Mouse (Mus musculus) E14TG2a.4 (cell line): ENCODE measurements around the gene Psmc1.

ENCODE experiments used
- H3K27me3 ChIP-seq: 2 replicates; pipeline ENCODE4 v1.6.1; 2014; ENCODE audit warnings: low read length, control low read depth; ENCODE audit not compliant: insufficient read depth
- H3K36me3 ChIP-seq: 2 replicates; pipeline ENCODE4 v1.6.1; 2014; ENCODE audit warnings: low read length, control low read depth; ENCODE audit not compliant: insufficient read depth
- H3K4me1 ChIP-seq: replicated peaks from 2 replicates; pipeline ENCODE4 v1.6.1; 2014; ENCODE audit warnings: low read depth, low read length, control low read depth
- H3K4me3 ChIP-seq: replicated peaks from 2 replicates; pipeline ENCODE4 v1.5.1; 2014; ENCODE audit warnings: mild to moderate bottlenecking, low read length
- H3K9me3 ChIP-seq: 2 replicates; pipeline ENCODE4 v1.6.1; 2014; ENCODE audit warnings: low read length, control low read depth
- CTCF ChIP-seq: conservative IDR thresholded peaks from 2 replicates; pipeline ENCODE4 v1.5.1; 2014; ENCODE audit warnings: low read length
- NANOG ChIP-seq: IDR thresholded peaks from 2 replicates; pipeline ENCODE4 v1.6.1; 2014; ENCODE audit warnings: borderline replicate concordance, low read length, mixed read lengths
- POU5F1 ChIP-seq: IDR thresholded peaks from 2 replicates; pipeline ENCODE4 v1.6.1; 2014; ENCODE audit warnings: low read length, borderline replicate concordance

Psmc1 gene

GRCm38 (mm10) chr12:100109986-100110696 lies at the start of gene Psmc1:
Psmc1 (plus strand) TSS chr12:100110154.
- Histone ChIP-seq H3K4me3 (peak within 1 kb of the TSS; percentile 98), H3K36me3 (peaks cover 37% of the 10 kb centered on the region), H3K9me3 (no peaks in the 10 kb centered on the region), H3K4me1 (peaks cover 41% of the 10 kb centered on the region), H3K27me3 (no peaks in the 10 kb centered on the region)
- TF ChIP-seq CTCF (no peak), NANOG (no peak), POU5F1 (no peak)

GRCm38 (mm10) chr12:100061071-100061470 lies 48.9 kb upstream of the Psmc1 start:
- H3K36me3 ChIP-seq: no peaks in the 10 kb centered on the region
- H3K4me3 ChIP-seq: no peak overlapping the region
- no peak for TF ChIP-seq NANOG
- TF ChIP-seq CTCF: no peak
- no peak for TF ChIP-seq POU5F1
- H3K27me3 ChIP-seq: no peaks in the 10 kb centered on the region; the same call in 1 of the 2 replicates
- no peaks in the 10 kb centered on the region for H3K9me3 ChIP-seq
- no peaks in the 10 kb centered on the region for H3K4me1 ChIP-seq

- H3K27me3 ChIP-seq: no peaks in the 10 kb centered on the region; the same call in 1 of the 2 replicates
- no peaks in the 10 kb centered on the region for H3K36me3 ChIP-seq
- no peaks in the 10 kb centered on the region for H3K4me1 ChIP-seq
- no peaks in the 10 kb centered on the region for H3K9me3 ChIP-seq
- H3K4me3 ChIP-seq: no peak overlapping the region
- no peak for TF ChIP-seq NANOG
These were observed 48.1 kb upstream of the Psmc1 start for GRCm38 (mm10) chr12:100061826-100062225.

GRCm38 (mm10) chr12:100062584-100062983 lies 47.4 kb upstream of the Psmc1 start:
- Histone ChIP-seq H3K27me3 (no peaks in the 10 kb centered on the region; the same call in 1 of the 2 replicates), H3K9me3 (no peaks in the 10 kb centered on the region), H3K4me3 (no peak overlapping the region), H3K36me3 (no peaks in the 10 kb centered on the region), H3K4me1 (no peaks in the 10 kb centered on the region)
- TF ChIP-seq POU5F1 (no peak), NANOG (no peak), CTCF (no peak)

- Histone ChIP-seq H3K27me3 (no peaks in the 10 kb centered on the region; the same call in 1 of the 2 replicates), H3K4me1 (no peaks in the 10 kb centered on the region), H3K9me3 (no peaks in the 10 kb centered on the region), H3K4me3 (no peak overlapping the region), H3K36me3 (no peaks in the 10 kb centered on the region)
- TF ChIP-seq POU5F1: no peak
- TF ChIP-seq NANOG: no peak
- no peak for TF ChIP-seq CTCF
These were observed 44.8 kb upstream of the Psmc1 start for GRCm38 (mm10) chr12:100065109-100065508.

GRCm38 (mm10) chr12:100067477-100067876 lies 42.5 kb upstream of the Psmc1 start:
- TF ChIP-seq POU5F1: no peak
- no peak for TF ChIP-seq CTCF
- TF ChIP-seq NANOG: no peak
- no peaks in the 10 kb centered on the region; the same call in 1 of the 2 replicates for H3K27me3 ChIP-seq
- H3K9me3 ChIP-seq: no peaks in the 10 kb centered on the region
- no peaks in the 10 kb centered on the region for H3K36me3 ChIP-seq
- H3K4me3 ChIP-seq: no peak overlapping the region
- H3K4me1 ChIP-seq: no peaks in the 10 kb centered on the region

GRCm38 (mm10) chr12:100073201-100073672 lies 36.7 kb upstream of the Psmc1 start:
- Histone ChIP-seq H3K27me3 (no peaks in the 10 kb centered on the region), H3K4me3 (no peak overlapping the region), H3K9me3 (no peaks in the 10 kb centered on the region), H3K36me3 (no peaks in the 10 kb centered on the region), H3K4me1 (peaks cover 11% of the 10 kb centered on the region)
- TF ChIP-seq NANOG (no peak), POU5F1 (no peak), CTCF (no peak)

GRCm38 (mm10) chr12:100075715-100076114 lies 34.2 kb upstream of the Psmc1 start:
- no peaks in the 10 kb centered on the region for H3K9me3 ChIP-seq
- peaks cover 11% of the 10 kb centered on the region for H3K4me1 ChIP-seq
- no peak overlapping the region for H3K4me3 ChIP-seq
- no peaks in the 10 kb centered on the region for H3K36me3 ChIP-seq
- no peak for TF ChIP-seq CTCF
- no peak for TF ChIP-seq NANOG
- TF ChIP-seq POU5F1: no peak
- H3K27me3 ChIP-seq: no peaks in the 10 kb centered on the region
